Mouse (Mus musculus) spleen, adult 18-20 months (tissue): ENCODE data around the gene Pagr1b.

ENCODE experiments used
- DNase-seq, 2 experiments: peaks; one replicate each; pipeline ENCODE4 v3.0.0; 2022; ENCODE audit warnings: mixed read lengths in 2 of 2

Gene Pagr1b

GRCm38 (mm10) chr7:127019306-127019960 lies 3.1 kb upstream of the Pagr1b start:
- DNase-seq = no peak

- no peak for DNase-seq
Measured at GRCm38 (mm10) chr7:127018416-127019305, 2.4 kb upstream of the Pagr1b start.

- no peak for DNase-seq
Measured at GRCm38 (mm10) chr7:127017950-127018345, 1.7 kb upstream of the Pagr1b start.

DNA sequence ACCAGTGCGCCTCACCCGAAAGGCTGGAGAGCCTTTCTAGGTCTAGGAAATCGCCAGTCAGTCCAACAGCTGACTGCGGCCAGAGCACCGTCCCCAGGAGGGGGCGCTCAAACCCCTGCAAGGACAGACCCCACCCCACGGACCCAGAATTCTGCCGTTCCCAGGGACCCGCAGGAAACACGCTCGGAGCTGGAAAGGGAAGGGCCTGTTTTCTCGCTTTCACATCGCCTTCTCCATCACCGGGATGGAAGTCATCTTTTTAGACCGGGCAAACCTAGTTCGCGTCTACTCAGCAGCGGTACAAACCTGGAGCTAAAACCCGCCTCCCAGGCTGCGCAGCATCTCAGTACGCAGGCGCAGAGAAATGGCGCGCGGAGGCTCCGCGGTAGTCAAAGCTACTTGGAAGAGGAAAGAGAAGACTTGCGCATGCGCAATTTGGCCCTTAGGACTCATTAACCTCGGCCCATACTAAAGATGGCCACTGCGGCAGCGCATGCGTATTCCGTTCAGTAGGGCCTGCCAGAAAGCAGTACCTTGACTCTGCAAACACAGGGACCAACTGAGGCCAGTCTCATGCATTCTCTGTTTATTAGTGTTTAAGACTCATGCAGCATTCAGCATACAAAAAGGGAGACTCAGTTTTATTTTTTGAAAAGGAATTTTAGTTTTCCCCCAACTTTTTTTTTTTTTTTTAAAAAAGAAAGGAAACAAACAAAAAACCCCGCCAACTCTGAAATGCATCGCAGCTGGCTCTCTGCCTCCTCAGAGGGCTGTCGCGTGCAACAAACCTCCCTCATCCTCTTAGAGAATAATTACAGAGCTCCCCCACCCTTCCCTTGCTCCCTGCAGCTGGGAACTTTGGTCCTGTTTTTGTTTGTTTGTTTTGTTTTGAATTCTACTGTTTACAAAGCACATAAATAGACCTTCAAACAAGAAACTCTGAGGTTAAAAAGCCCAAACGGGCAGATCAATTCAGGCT lies 976 bp upstream of the Pagr1b start, which contains the start of gene Pagr1a:
Gene Pagr1a, minus strand, starts transcription at position 382 of the 979 bp plus-strand sequence.
- DNase-seq = peak; percentile 93 to 94

DNA sequence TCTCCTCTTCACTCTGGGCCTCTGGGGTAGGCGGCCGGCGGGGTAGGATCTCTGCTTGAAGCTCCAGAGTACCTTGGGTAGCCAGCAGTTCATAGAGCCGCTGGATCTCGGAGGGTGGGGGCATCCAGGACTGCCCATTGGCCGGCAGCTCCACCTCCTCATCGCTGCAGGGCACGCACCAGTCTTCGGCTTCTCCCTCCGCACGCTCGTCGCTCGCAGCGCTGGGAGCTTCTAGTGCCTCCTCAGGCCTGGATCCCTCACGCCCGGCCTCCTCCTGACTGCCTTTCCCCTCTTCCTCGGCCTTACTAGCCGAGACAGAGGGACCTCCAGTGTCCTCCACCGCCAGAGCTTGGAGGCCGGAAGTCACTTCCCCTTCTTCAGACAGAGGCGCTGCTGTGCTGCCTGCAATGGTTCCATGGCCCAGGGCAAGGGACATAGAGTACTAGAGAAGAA lies 228 bp upstream of the Pagr1b start:
- DNase-seq = no peak

GRCm38 (mm10) chr7:127016081-127016480 lies 203 bp downstream of the Pagr1b start:
- no peak for DNase-seq

DNA sequence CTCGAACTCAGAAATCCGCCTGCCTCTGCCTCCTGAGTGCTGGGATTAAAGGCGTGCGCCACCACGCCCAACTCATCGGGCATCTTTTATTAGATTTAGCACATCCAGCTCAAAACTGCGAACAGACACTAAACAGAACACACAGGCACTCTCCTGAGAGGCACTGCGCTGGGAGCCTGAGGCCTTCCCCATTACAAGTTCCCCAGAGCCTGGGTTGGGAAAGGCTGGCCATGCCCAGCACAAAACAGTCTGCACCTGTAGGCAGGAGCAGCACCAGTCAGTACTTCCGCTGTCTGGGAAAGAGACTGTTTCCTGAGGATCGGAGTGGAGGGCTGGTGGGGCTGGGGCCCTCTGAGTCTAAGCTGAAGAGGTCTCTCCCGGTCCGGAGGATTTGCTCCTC lies 1.3 kb downstream of the Pagr1b start:
- no peak for DNase-seq

- DNase-seq = peak; percentile 54 to 73
Measured at GRCm38 (mm10) chr7:127014320-127014719, 2.0 kb downstream of the Pagr1b start, which contains the start of gene Mvp. Gene Mvp, minus strand, starts transcription at chr7:127014621.

DNA sequence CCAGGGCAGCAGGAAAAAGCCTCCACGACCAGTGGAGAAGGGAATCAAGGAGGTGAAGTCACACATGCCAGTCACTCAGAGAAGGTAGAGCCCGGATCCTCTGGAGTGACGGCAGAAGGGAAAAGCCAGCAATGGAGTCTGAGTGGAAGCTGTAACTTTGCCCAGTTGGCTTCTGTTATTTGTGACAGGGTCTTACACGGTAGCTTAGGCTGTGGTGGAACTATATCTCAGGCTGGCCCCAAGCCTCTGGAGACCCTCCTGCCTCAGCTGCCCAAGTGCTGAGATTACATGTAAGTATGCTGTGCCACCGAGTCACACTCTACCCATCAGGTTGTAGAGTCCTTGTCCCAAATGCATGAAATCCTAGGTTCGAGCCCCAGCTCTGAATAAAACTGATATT lies 2.9 kb downstream of the Pagr1b start:
- no peak for DNase-seq

DNA sequence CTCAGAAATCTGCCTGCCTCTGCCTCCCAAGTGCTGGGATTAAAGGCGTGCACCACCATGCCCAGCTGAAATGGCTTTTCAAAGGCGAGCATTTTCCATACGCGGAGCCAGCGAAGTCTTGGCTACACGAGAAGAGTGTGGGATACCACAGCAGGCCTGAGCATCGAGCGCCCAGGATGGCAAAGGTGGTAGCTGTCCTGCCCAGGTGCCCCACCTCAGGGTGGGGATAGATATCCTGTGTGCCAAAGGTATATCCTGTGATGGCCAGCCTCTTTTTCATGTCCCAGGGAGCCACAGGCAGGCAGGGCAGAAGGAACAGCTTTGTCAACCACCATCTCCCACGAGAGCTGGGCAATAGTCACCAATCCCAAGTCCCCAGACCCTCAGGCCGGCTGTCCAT lies 3.4 kb downstream of the Pagr1b start:
- DNase-seq = no peak

GRCm38 (mm10) chr7:127012374-127012773 lies 3.9 kb downstream of the Pagr1b start:
- no peak for DNase-seq

DNA sequence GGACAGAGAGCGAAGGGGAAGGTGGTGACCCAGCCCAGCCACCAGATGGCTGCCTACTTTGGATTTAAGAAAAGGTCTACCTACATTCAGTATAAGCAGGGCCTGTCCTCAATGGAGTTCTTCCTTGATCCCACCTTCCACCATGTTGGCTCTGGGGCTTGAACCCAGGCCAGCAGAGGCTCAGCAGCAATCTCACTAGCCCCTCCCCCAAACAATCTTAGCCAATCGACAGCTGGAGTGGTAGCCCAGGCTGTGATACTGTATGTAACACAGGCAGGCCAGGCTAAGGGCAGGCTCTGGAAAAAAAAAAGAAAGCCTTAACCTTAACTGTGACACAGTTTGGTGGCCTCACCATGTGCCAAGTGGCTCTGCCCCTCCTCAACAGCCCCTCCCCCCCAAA lies 4.6 kb downstream of the Pagr1b start:
- no peak for DNase-seq

GRCm38 (mm10) chr7:127011051-127011450 lies 5.2 kb downstream of the Pagr1b start:
- DNase-seq = no peak

DNA sequence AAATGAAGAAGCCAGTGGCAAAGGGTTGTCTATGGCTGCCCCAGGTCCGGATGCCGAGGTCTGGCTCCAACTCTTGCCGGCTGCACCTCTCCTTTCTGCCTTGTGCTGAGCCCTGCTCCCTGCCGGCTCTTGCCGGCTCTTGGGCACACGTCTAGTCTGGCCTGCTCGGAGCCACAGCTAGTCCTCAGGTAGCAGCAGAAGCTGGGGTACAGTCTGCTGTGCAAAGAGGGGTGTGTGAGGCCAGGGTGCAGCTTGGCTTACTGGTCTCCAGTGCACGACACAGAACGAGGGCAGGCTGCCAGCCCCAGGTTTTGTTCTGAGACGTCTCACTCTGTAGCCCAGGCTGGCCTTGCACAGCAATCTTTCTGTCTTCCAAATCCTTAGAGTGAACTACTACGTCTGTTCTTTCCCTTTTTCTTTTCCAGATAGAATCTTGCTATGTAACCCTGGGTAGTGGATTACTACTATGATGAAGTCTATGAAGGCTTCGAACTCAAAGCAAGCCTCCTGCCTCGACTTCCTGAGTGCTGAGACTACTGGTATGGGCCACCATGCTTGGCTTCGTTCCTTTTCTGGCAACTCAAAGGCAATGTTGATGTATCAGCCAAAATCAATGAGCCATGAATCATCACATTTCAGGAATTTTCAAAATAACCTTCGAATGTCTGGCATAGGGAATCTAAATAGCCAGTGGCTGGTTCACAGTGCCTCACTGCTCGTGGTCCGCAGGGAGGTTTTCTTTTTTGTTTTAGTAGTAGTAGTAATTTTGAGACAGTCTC lies 6.8 kb downstream of the Pagr1b start:
- DNase-seq = no peak

DNA sequence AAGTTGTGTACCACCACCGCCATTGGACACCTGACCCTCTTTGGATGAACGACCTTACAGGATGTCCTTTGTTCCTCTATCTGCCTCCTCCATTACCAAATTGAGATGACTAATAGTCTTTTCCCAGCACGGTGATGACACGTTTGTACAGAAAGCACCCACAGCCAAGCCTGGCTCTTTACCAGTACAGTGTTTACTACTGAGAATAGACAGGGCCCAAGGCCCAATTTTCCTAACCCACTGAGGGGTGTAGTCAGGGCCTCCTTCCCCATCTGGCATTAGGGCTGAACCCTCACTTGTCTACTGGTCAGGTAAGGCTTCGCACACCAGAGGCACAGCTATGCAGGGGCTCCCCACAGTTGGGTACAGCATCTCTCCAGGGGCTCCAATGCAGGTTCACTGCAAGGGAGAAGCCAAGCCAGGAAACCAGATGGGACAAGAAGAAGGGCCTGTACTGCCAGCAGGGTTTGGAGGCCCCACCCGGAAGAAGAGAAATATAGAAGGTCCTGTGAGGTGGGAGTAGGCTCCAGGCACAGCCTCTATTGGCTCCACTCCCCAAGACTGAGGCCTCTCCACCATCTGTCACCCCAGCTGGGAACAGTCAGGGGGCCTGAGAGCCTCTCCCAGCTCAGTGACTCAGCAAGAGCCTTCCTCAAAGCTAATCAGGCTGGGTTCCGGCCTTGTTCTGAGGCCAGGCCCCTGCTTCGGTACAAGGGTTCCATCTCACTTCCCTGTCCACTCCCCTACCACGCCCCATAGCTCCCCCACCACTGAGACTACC lies 7.9 kb downstream of the Pagr1b start:
- DNase-seq = peak; percentile 52 to 53

GRCm38 (mm10) chr7:127007313-127008024 lies 8.8 kb downstream of the Pagr1b start:
- no peak for DNase-seq

- DNase-seq = no peak
Measured at GRCm38 (mm10) chr7:127004122-127004875, 12.0 kb downstream of the Pagr1b start.

- DNase-seq = no peak
Measured at GRCm38 (mm10) chr7:127003620-127004019, 12.7 kb downstream of the Pagr1b start.

DNA sequence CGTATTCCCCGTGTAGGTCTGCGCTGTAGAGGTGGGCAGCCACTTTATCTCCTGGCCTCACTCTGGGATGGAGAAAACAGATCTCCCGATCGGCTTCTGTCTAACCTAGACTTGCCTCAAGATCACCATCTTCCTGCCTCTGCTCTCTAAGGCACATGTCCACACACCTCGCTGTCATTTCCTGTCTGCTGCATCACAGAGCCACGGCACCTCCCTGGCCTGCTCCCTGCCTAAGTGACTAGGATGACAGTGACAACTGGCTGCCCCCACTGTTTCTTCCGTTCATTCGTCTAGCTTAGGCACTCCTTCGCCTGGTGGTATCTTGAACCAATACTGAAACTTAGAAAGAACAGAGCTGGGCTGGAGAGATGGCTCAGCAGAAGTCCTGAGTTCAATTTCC lies 16.7 kb downstream of the Pagr1b start:
- no peak for DNase-seq

DNA sequence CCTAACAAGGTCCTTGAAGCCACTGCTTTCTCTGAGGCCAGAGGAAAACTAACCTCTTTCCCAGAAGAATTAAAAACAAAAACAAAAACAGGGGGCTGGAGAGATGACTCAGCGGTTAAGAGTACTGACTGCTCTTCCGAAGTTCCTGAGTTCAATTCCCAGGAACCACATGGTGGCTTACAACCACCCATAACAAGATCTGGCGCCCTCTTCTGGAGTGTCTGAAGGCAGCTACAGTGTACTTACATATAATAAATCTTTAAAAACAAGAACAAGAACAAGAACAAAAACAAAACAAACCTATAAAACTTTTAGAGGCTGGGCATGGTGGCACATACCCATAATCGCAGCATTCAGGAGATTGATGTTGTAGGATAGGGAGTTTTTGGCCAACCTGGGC lies 19.8 kb downstream of the Pagr1b start:
- peak in 1 of 2 experiments; percentile 25 for DNase-seq
